Mouse (Mus musculus) myocyte (in vitro differentiated cells): Measurements from ENCODE around the gene Radil. TPM values are rescaled to one million over a fixed set of nuclear protein-coding genes. Genes with fewer than 3 reads are reported as not detected.

Experiments used
- H3K27me3 ChIP-seq: one replicate; pipeline ENCODE4 v1.6.1; 2011; ENCODE audit not compliant: control insufficient read depth, insufficient read depth, insufficient read length
- H3K36me3 ChIP-seq: one replicate; pipeline ENCODE4 v1.6.1; 2011; ENCODE audit not compliant: control insufficient read depth, insufficient read depth
- H3K4me2 ChIP-seq: one replicate; pipeline ENCODE4 v1.6.1; 2011; ENCODE audit warnings: low read depth, control low read depth
- H3K4me3 ChIP-seq: one replicate; pipeline ENCODE4 v1.5.1; 2011; ENCODE audit warnings: mild to moderate bottlenecking, control low read depth, moderate library complexity
- H3K79me2 ChIP-seq: one replicate; pipeline ENCODE4 v1.6.1; 2011; ENCODE audit not compliant: control insufficient read depth, insufficient read depth
- H3ac ChIP-seq: one replicate; pipeline ENCODE4 v1.6.1; 2011; ENCODE audit not compliant: control insufficient read depth, insufficient read length
- CEBPB ChIP-seq: IDR thresholded peaks from 2 replicates; pipeline ENCODE4 v1.6.1; 2011; ENCODE audit warnings: mild to moderate bottlenecking, moderate library complexity; ENCODE audit not compliant: poor library complexity, insufficient read depth, severe bottlenecking
- E2F4 ChIP-seq: IDR thresholded peaks from one replicate; pipeline ENCODE4 v1.6.1; 2011; ENCODE audit warnings: mild to moderate bottlenecking, control low read depth, moderate library complexity; ENCODE audit not compliant: insufficient read depth
- MAX ChIP-seq: IDR thresholded peaks from one replicate; pipeline ENCODE4 v1.6.1; 2011; ENCODE audit warnings: low read depth, mild to moderate bottlenecking, control low read depth
- MYOD1 ChIP-seq, 3 experiments: IDR thresholded peaks; one replicate each; pipeline ENCODE4 v1.6.1; 2011; ENCODE audit warnings: control low read depth in 2 of 3, low read depth in 2 of 3, mild to moderate bottlenecking in 2 of 3, moderate library complexity in 1 of 3; ENCODE audit not compliant: insufficient read length in 2 of 3, control insufficient read depth in 1 of 3
- MYOG ChIP-seq, 3 experiments: IDR thresholded peaks; one replicate each; pipeline ENCODE4 v1.6.1; 2011; ENCODE audit warnings: control low read depth in 2 of 3, low read depth in 2 of 3, mild to moderate bottlenecking in 2 of 3; ENCODE audit not compliant: insufficient read length in 2 of 3, control insufficient read depth in 1 of 3, insufficient read depth in 1 of 3
- POLR2A ChIP-seq: IDR thresholded peaks from one replicate; pipeline ENCODE4 v1.6.1; 2011; ENCODE audit warnings: low read depth, mild to moderate bottlenecking, control low read depth, moderate library complexity; ENCODE audit not compliant: insufficient read length
- POLR2AphosphoS2 ChIP-seq: IDR thresholded peaks from one replicate; pipeline ENCODE4 v1.6.1; 2011; ENCODE audit warnings: low read depth, control low read depth; ENCODE audit not compliant: insufficient read length
- REST ChIP-seq: IDR thresholded peaks from one replicate; pipeline ENCODE4 v1.6.1; 2011; ENCODE audit warnings: mild to moderate bottlenecking, control low read depth, moderate library complexity; ENCODE audit not compliant: insufficient read depth, insufficient read length
- SRF ChIP-seq: IDR thresholded peaks from one replicate; pipeline ENCODE4 v1.6.1; 2011; ENCODE audit warnings: low read depth; ENCODE audit not compliant: control insufficient read depth, insufficient read length
- TCF12 ChIP-seq: IDR thresholded peaks from one replicate; pipeline ENCODE4 v1.6.1; 2011; ENCODE audit warnings: mild to moderate bottlenecking, control low read depth; ENCODE audit not compliant: poor library complexity, insufficient read depth, severe bottlenecking
- TCF3 ChIP-seq: IDR thresholded peaks from one replicate; pipeline ENCODE4 v1.6.1; 2011; ENCODE audit warnings: low read depth, control low read depth; ENCODE audit not compliant: insufficient read length
- USF1 ChIP-seq: IDR thresholded peaks from one replicate; pipeline ENCODE4 v1.6.1; 2011; ENCODE audit warnings: low read depth, mild to moderate bottlenecking, control low read depth, moderate library complexity
- polyA plus RNA-seq: library from polyadenylated mRNA; unstranded; fragments of >200 nt; fragmentation: generic; extraction: Trizol; gene quantifications from one replicate; pipeline ENCODE4 v1.2.1, GENCODE M21; 2012; ENCODE audit warnings: missing spikeins

The Radil gene
- polyA plus RNA-seq, 1 experiment = 1.6 TPM

DNA sequence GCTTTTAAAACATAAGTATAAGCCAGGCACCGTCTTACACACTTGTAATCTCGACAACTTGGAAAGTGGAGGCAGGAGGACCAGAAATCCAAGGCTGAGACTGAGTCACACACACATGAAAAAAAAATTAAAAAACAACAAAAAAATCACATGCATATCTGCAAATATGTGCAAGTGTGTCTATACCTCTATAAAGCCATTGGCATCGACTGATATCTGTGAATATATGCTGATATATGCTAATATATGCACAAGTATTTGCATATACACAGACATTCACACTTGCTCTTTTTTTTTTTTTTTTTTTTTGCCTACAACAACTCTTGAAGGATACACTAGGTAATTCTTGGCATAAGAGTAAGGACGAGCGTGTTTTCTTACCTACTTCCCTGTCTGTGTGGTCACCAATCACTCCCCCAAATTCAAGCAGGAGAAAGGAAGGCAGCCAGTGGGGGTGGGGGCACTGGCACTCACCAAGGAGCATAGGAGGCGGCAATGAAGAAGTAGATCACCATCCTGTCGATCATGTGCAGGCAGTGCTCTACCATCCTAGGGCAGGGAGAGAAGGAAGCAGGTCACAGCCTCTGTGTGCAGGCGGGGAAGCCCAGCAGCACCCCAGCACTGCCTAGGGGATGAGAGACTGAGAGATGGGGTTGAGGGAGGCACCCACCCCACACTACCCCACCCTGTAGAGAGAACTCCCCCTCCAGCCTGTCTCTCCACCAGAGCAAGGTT, 23.6 kb upstream of the Radil start:
- no peaks in the 10 kb centered on the region for H3K36me3 ChIP-seq
- TF ChIP-seq MYOG (IDR thresholded peaks at IDR 0.05; ENCODE audit: control insufficient read depth in 1 of 3, insufficient read depth in 1 of 3, insufficient read length in 2 of 3, low read depth in 2 of 3) (no peak), SRF (no peak), POLR2A (no peak), MYOD1 (IDR thresholded peaks at IDR 0.05; ENCODE audit: control insufficient read depth in 1 of 3, insufficient read length in 2 of 3, low read depth in 2 of 3) (no peak), TCF12 (no peak), USF1 (no peak), CEBPB (no peak), MAX (no peak)
- no peak overlapping the region for H3K4me2 ChIP-seq
- no peaks in the 10 kb centered on the region for H3K79me2 ChIP-seq
- no peak overlapping the region for H3ac ChIP-seq
- H3K27me3 ChIP-seq = peaks cover 3% of the 10 kb centered on the region
- no peak overlapping the region for H3K4me3 ChIP-seq

DNA sequence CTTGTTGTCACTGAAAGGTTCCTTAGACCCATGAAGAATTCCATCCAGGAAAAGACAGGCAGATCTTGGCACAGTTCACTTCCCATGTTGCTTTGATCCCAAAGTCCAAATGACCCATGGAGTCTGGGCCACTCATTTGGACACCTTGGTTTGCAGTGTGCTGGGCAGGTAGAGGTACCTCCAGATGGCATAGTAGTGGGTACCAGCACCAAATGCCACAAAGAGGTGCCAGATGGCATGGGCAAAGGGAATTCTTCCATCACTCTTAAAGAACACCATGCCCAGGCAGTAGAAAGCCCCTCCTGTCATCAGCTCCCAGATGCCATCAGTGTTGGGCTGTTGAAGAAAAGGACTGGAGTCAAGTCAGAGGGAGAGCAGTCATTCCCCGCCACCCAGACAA, 13.7 kb upstream of the Radil start:
- no peak overlapping the region for H3K4me2 ChIP-seq
- TF ChIP-seq MAX (no peak), USF1 (no peak), CEBPB (no peak), REST (no peak), E2F4 (no peak), POLR2AphosphoS2 (no peak), MYOG (IDR thresholded peaks at IDR 0.05; ENCODE audit: control insufficient read depth in 1 of 3, insufficient read depth in 1 of 3, insufficient read length in 2 of 3, low read depth in 2 of 3) (no peak), MYOD1 (IDR thresholded peaks at IDR 0.05; ENCODE audit: control insufficient read depth in 1 of 3, insufficient read length in 2 of 3, low read depth in 2 of 3) (no peak), TCF12 (no peak)
- no peaks in the 10 kb centered on the region for H3K36me3 ChIP-seq
- no peaks in the 10 kb centered on the region for H3K79me2 ChIP-seq
- no peak overlapping the region for H3ac ChIP-seq
- peaks cover 24% of the 10 kb centered on the region for H3K27me3 ChIP-seq
- no peak overlapping the region for H3K4me3 ChIP-seq

DNA sequence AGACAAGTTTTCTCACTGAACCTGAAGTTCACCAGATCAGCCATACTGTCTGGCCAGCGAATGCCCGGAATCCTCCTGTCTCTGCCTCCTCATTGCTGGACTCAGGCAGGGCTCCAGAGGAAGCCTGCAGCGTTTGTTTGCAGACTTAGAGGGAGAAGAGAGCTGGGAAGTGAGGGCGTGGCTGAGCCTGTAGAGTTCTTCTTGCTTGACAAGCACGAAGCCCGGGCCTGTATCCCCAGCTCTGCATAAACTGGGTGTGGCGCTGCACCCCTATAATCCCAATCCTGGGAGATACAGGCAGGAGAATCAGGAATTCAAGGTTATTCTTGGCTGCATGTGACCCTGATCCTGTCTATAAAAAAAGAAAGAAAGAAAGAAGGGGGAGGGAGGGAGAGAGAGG, 9.4 kb upstream of the Radil start:
- Histone ChIP-seq H3K79me2 (no peaks in the 10 kb centered on the region), H3K36me3 (no peaks in the 10 kb centered on the region), H3K4me3 (no peak overlapping the region), H3K27me3 (peaks cover 20% of the 10 kb centered on the region), H3K4me2 (no peak overlapping the region), H3ac (no peak overlapping the region)
- TF ChIP-seq TCF12 (no peak), POLR2AphosphoS2 (no peak), MAX (no peak), MYOD1 (IDR thresholded peaks at IDR 0.05; ENCODE audit: control insufficient read depth in 1 of 3, insufficient read length in 2 of 3, low read depth in 2 of 3) (no peak), SRF (no peak), CEBPB (no peak)

DNA sequence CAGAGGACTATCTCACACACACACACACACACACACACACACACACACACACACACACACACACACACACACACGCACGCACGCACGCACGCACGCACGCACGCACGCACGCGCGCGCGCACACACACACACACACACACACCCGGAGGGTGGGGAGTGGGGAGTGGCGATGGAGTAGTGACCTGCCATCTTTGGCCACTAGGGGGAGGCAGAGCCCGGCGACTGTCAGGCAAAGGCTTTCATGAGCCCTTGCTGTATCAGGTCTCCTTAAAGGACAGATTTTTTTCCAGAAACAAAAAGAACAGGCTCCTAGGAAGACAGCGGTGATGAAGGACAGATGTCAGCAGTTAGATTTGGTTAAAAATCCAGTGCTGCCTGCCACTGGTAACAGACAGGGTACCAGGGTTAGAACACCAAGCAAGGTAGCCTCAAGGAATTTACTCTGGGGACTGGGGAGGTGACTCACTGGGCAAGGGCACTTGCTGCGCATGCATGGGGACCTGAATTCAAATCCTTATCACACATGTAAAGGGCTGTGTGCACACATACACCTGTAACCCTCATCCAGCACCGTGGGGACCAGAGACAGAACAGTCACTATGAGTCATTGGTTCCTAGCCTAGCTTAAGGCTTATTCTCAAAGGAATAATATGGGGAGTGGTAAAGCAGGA, 6.6 kb upstream of the Radil start:
- Histone ChIP-seq H3K36me3 (no peaks in the 10 kb centered on the region), H3K27me3 (peaks cover 3% of the 10 kb centered on the region), H3K4me2 (peak overlapping the region; percentile 76), H3ac (no peak overlapping the region), H3K4me3 (no peak overlapping the region), H3K79me2 (no peaks in the 10 kb centered on the region)
- TF ChIP-seq SRF (no peak), MAX (no peak), E2F4 (no peak), MYOD1 (IDR thresholded peaks at IDR 0.05; ENCODE audit: control insufficient read depth in 1 of 3, insufficient read length in 2 of 3, low read depth in 2 of 3) (peak in 1 of 3 experiments; percentile 1), MYOG (IDR thresholded peaks at IDR 0.05; ENCODE audit: control insufficient read depth in 1 of 3, insufficient read depth in 1 of 3, insufficient read length in 2 of 3, low read depth in 2 of 3) (peak in 1 of 3 experiments; percentile 6)

DNA sequence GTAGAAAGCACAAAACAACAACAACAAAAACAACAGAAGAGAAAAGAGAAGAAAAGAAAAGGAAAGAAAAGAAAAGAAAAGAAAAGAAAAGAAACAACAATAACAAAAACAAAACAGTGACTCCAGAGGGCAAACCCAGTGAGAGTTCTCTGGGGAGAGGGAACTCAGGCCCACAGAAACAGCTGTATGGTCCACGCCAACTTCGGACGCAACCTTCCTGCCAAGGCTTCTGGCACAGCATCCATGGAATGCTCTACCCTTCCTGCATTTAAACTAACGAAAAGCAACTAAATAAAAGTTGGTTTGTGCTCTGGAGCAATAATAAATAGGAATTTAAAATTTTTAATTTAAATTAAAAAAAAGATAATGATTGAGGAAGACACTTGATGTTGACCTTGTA, 5.8 kb upstream of the Radil start:
- TF ChIP-seq REST = no peak
- no peak for TF ChIP-seq POLR2AphosphoS2
- TF ChIP-seq USF1 = no peak
- no peak for TF ChIP-seq MYOG (IDR thresholded peaks at IDR 0.05; ENCODE audit: control insufficient read depth in 1 of 3, insufficient read depth in 1 of 3, insufficient read length in 2 of 3, low read depth in 2 of 3)
- TF ChIP-seq E2F4 = no peak
- no peak for TF ChIP-seq TCF3
- Histone ChIP-seq H3K79me2 (no peaks in the 10 kb centered on the region), H3K4me3 (no peak overlapping the region), H3ac (no peak overlapping the region), H3K27me3 (no peaks in the 10 kb centered on the region), H3K36me3 (no peaks in the 10 kb centered on the region), H3K4me2 (peak overlapping the region; percentile 76)
